Mouse (Mus musculus) right cerebral cortex, postnatal 14 days (tissue): Measurements from ENCODE around the gene Smpx.

Source experiments
- DNase-seq: peaks from one replicate; pipeline ENCODE4 v3.0.0; 2022

Smpx gene

GRCm38 (mm10) chrX:157698862-157699261 lies at the start of gene Smpx:
Gene Smpx, plus strand, starts transcription at chrX:157698910.
- DNase-seq = no peak

DNA sequence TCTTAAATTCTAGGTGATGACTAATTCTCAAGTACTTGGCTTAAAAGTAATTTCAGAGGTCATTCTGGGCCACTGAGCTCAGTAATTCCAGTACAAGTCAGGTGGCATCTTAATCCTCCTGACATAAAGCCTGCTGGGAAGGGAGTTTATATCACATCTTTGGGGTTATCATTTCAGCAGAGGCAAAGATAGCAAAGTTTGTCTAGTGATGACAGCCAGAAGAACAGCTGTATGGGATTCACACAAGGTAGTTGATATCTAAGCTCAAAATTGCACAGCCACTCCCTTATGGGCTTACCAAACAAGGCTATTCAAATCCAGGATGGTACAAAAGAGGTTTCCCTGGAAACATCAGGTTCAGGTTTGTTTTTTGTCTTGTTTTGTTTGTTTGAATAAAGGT lies 43.7 kb upstream of the Smpx start:
- no peak for DNase-seq

DNA sequence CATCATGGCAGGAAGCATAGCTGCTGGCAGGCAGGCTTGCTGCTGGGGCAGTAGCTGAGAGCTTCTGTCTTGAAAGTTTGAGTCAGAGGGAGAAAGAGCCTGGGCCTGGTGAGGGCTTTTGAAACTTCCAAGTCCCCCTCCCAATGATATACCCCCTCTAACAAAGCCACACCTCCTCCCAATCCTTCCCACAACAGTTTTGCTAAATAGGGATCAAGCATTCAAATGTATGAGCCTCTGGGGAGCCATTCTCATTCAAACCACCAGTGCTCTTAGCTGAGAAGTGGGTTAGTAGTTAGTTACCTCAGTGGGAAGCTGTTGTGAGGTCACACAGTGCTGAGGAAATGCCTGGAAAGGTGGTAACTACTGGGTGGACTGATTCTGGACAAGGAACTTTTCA lies 41.4 kb upstream of the Smpx start:
- DNase-seq = no peak

- DNase-seq = no peak
Measured at GRCm38 (mm10) chrX:157671820-157672219, 26.9 kb upstream of the Smpx start.

DNA sequence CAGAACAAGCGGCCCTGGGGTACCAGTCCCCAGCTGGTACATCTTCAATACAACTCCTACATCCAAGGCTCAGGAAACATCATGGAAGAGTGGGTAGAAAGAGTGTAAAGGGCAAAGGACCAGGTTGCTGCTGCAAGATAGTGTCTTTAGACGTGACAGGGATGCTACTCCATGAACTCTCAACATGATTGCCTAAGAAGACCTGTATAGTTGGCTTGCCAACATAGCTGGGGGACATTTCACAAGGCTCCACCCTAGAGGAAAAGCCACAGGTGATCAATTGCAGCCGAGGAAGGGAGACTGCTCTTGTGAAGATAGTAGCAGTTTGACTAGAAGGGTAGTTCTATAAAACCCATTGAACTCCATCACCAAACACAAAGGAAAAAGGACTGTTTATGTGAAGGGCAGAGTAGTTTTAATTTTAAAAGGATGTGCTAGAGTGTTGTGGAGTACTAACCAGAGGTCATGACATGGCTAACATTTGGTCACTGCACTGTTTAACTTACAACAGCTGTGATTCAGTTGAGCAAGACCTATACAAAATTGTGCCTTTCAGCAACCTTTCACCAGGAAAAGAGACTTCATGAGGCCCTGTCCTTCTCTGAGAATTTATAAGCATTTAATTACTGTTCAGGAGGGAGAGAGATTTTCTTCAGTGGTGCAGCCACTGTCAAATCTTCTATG lies 23.9 kb upstream of the Smpx start:
- no peak for DNase-seq

GRCm38 (mm10) chrX:157691186-157691585 lies 7.5 kb upstream of the Smpx start:
- DNase-seq = no peak

DNA sequence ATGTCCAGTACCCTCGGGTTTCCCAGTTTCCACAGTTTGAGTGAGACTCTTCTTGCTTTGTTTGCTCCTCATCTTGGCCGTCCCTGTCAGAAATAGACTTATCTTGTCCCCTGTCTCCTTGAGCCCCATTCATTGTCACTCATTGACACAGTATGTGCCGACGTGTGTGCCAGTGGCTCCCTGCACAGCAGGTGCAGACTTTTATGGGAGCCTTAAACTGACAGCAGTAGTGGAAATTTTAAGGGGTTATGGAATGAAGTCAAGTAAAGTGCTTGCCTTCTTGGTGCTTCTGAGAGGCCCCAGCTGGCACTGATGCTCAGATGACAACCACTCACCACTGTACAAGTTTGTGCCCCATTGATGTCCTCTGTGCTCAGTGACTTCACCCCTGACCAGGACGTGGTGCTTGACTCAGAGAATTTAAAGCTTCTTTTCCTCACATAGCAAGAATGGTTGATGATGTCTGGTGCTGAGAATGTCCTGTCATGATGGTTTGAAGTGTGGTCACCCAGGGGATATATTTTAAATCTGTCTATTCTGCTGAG lies 1.0 kb upstream of the Smpx start:
- no peak for DNase-seq

DNA sequence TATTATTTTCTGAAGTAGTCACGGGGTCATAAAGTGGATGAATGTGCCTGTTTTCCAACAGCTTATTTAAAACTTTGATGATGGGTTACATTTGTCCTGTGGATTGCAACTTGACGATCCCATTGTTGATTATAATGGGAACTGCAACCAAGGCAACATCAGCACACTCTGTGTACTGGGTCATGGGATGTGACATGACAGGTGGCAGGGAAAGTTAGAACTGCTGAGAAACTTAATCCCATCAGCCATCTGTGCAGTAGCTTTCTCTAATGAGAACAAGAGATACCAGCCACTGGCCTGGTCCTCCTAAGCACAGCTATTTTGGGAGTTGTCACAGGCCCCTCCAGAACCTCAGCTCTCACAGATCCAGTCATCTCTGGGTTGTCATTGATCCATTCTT lies 8.5 kb downstream of the Smpx start:
- DNase-seq = no peak

DNA sequence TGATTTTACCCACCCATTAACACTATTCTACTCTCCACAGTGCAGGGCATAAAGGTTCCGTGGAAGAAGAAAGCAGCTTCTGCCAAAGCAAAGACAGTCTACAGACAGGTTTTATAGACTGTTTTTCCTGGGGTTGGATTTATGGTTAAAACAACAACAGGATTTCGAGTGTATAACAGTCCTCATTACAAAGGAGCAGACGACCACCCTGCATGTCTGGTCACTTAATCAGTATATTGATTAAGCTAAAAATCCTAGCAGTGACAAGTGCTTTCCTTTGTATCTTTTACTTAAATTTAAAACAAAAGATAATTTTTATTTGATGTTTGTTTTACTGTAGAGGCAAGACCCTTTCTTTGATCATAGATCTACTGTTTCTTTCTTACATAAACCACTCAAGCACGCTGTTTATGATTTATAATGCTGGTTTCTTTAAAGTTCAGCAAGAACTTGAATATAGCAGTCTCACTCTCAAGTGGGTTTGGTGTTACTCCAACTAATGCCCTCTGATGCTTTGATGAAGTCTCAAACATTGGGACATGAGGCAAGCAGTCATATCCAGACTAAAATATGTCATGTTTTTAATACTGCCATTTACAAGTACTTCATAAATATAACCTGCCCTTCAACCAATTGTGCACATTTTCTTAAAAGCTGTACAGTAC lies 10.0 kb downstream of the Smpx start:
- no peak for DNase-seq

GRCm38 (mm10) chrX:157719907-157720306 lies 21.2 kb downstream of the Smpx start:
- DNase-seq = no peak

DNA sequence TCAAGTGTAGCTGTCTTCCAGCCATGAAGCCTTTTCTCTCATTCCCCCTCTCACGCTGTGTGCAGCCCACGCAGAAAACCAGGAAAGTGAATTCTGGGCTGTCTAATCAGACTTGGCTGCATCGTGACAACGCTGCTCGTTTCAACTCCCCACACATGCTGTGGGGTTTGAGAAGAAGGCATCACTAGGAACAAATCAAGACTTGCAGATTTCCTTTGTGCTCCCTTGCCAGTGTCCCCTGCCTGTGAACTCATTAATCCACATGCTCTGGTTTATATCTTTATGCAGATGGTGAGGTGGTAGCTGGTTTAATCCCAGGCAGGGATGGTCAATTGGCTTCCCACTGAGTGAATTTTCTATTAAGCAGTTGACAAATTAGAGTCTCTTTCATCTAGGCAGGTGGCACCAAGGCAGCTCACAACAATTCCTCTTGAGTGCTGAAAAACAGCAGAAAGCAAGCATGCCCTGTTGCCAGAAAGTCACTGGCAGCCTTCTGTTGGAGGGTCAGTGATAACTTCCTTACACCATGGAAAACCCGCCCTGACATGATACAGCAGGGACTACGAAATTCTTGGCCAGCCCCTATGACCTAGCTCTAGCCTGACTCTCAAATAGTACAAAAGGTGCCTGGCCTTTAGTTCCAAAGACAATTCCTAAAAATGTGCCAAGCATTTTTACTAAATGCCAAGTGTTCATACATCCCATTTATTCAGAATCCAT lies 32.1 kb downstream of the Smpx start:
- peak; percentile 14 for DNase-seq

DNA sequence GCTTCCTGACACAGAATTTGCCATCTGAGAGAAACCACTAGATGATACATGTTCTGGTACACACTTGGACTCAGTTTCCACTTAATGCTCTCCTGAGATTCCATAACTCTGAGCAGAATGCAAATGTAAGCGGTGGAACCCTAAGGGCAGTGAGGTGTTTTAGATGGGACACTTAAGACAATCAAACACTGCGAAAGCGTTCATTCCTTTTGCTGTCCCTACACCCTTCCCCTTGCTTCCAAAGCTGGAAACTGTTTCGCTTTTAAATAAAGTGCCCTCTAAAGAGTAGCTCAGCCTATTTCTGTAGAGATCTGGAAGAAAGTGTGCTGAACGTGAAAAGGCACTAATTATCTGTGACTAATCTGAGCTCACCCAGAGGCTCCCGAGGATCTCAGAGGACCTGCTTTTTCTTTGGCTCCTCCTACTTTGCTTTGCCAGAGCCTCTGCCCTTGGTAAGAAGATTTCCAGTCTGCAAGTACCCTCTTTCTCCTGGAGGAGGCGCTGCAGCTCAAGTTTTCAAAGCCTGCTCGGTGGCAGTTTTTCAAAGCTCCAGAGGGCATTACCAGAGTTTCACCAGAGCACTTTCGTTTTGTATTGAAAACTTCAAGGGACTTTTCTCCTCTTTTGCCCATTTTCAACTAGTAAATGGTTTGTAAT lies 33.1 kb downstream of the Smpx start:
- peak; percentile 61 for DNase-seq

DNA sequence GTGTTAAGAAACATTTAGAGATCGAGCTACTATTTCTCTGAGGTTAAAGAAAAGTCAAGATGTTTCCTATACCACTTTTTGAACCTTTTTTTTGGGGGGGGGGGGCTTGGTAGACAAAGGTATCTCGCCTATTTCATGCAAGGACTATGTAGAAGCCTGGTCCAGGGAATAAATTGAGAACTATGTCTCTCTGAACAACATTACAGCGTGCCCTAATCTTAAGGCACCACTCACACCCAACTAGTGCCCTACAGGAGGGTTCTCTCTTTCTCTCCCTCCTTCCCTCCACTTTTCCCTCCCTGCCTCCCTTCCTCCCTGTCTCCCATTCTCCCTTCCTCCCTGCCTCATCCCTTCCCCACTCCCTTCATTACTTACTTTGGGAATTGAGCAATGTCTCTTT lies 33.6 kb downstream of the Smpx start:
- no peak for DNase-seq

DNA sequence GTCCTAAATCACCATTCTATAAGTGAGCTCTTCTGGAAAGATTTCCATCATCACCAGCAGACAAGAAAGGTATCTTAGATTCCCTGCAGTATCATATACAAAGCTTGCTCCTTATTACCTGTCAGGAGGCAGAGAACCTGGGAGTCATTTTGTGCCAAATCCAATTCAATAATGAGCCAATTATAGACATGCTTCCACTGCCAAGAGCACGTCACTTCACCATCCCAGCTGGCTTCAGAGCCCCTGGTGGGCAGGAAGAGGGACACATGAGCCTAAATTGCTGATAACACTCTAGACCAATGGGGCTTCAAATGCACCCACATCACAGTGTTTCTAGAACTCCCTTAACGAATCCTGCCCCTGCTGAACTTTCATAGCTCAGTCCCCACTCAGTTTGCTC lies 35.1 kb downstream of the Smpx start:
- no peak for DNase-seq

GRCm38 (mm10) chrX:157734341-157734740 lies 35.6 kb downstream of the Smpx start:
- no peak for DNase-seq

DNA sequence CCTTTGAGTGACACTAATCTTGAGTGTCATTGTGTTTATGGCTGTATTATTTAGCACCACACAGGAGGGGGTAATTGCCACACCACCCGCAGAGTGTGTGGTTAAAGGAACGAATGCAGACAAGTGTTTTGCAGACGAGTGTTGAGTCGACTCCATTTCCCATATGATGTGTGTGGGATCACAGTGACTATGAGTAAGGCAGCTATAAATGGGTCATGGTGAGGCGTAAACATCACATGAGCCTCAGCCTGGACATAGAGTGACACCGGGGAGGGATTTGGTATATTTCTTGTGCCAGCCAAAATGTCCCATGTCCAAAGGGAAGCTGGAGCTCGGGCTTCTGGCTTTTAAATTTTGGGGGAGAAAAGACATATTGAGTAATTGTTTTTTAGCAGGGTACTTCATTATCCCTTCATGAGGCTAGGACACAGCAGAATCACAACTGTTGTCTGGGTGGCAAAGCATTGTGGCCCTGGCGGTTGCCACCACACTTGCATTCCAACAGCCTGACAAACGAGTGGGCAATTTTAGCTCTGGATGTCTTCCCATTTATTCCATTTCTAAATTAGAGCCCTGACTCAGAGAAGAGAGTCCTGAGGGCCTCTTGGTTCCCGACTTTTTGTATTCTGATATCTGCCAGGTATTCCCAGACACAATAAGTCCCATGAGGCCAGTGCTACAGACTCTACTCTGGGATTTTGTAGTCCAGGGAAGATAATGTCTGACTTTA lies 49.3 kb downstream of the Smpx start:
- no peak for DNase-seq

DNA sequence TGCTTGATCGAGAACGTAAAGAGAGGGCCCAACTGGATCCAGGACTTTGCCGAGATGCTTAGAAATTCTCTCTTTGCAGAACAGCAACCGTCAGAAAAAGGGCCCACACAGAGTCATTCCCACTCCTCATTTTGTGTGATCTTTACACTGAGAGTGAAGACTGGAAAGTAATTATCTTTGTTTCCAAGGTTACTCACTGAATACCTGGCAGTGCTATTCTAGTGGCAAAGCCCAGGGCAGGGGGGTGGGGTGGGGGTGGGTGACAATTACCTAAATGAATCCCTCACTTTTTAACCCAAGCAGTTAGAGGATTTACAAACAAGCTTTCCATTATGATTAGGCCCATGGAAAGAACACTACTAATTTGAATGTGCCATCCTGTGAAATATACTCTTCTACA lies 55.8 kb downstream of the Smpx start:
- no peak for DNase-seq

DNA sequence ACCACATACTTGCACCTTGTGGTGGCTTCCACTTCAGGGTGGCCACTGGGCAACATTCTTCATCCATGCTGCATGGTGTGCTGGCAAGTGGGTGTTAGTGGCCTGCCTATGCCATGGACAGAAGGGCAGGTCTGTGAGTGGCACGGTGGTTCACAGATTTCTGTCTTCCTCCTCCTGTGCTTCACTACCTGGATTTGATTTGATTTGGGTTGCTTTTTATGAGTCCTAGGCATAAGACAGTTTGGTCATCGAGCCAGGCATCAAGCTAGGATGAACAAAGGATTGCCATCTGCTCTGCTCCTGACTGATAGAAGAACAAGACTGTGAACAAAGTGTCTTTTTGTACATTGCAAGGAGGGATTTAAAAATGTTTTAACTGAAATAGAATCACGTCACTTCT lies 63.8 kb downstream of the Smpx start:
- DNase-seq = no peak

- DNase-seq = no peak
Measured at GRCm38 (mm10) chrX:157801669-157802068, 103.0 kb downstream of the Smpx start.
